Mouse (Mus musculus): Measurements from ENCODE around the gene Elovl1. TPM values are rescaled to one million over a fixed set of nuclear protein-coding genes. Genes with fewer than 3 reads are reported as not detected.

The Elovl1 gene
- 253 and 273 TPM in 2 replicates for polyA plus RNA-seq (2015; fragmentation: Nextera tagmentation; extraction: Ambion mirVana)

DNA sequence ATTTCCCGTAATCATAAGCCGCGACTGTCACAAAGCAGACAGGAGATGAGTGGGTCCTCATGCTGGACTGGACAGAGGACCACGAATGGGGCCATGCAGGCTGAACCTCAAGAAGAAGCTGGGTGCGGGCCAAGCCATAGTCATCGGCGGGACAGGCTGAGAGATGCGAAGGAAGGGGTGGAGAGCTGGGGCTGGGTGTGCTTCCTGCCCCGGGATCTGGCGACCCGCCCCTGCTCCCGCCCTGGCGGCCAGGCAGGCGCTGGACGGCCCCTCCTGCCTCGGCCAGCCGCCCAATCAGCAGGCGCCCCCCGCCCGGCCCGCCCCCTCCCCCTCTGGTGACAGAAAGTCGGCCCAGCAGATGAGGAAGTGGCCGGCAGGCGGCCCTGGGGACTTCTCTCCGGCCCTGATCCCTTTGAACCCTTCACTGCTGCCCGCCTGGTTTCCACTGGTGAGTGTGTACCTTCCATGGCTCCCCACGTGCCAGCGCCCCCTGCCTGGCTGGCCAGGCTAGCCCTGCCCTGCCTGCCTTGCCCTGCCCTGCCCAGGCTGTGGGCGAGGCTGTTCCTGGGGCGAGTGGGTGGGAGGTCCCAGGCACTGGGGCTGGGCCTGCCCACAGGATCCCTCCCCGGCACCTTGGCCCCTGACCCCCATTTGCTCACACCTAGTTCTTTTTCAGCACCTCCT, at the start of gene Elovl1:
Gene Elovl1 (plus strand): TSS at position 326 of the 684 bp plus-strand sequence.
- H3K4me1 ChIP-seq (ENCODE audit: control insufficient read depth, insufficient read depth, low read length), result peaks cover 26% of the 10 kb centered on the region
- H3K9ac ChIP-seq (ENCODE audit: low read depth, low read length), result peak within 1 kb of the TSS; percentile 92
- H3K27ac ChIP-seq (ENCODE audit: low read length), result peak within 1 kb of the TSS; percentile 89
- H3K27me3 ChIP-seq (replicated peaks; ENCODE audit: control insufficient read depth, insufficient read depth, low read length), result no peaks in the 10 kb centered on the region
- WGBS, result under 1% methylated on average over 16 of the region's 31 CpGs
- H3K9me3 ChIP-seq (ENCODE audit: control insufficient read depth, low read length), result no peaks in the 10 kb centered on the region
- H3K4me2 ChIP-seq (ENCODE audit: low read depth, low read length), result peak within 1 kb of the TSS; percentile 83
- peak within 1 kb of the TSS; percentile 72 for H3K4me3 ChIP-seq (ENCODE audit: low read length)
- H3K36me3 ChIP-seq (ENCODE audit: control insufficient read depth, insufficient read depth, low read length), result peaks cover 15% of the 10 kb centered on the region
- peak; percentile 96 for ATAC-seq

- Histone ChIP-seq H3K36me3 (ENCODE audit: control insufficient read depth, insufficient read depth, low read length) (peaks cover 30% of the 10 kb centered on the region), H3K27ac (ENCODE audit: low read length) (no peak overlapping the region), H3K4me2 (ENCODE audit: low read depth, low read length) (no peak overlapping the region), H3K27me3 (replicated peaks; ENCODE audit: control insufficient read depth, insufficient read depth, low read length) (no peaks in the 10 kb centered on the region), H3K9ac (ENCODE audit: low read depth, low read length) (no peak overlapping the region), H3K4me3 (ENCODE audit: low read length) (no peak overlapping the region), H3K4me1 (ENCODE audit: control insufficient read depth, insufficient read depth, low read length) (no peaks in the 10 kb centered on the region), H3K9me3 (ENCODE audit: control insufficient read depth, low read length) (no peaks in the 10 kb centered on the region)
- ATAC-seq, result no peak
- 92% methylated on average over 7 of the region's 7 CpGs for WGBS
Observed at GRCm38 (mm10) chr4:118383271-118383670, 44.6 kb upstream of the Elovl1 start.

- Histone ChIP-seq H3K4me2 (ENCODE audit: low read depth, low read length) (no peak overlapping the region), H3K9ac (ENCODE audit: low read depth, low read length) (no peak overlapping the region), H3K27ac (ENCODE audit: low read length) (no peak overlapping the region), H3K4me1 (ENCODE audit: control insufficient read depth, insufficient read depth, low read length) (no peaks in the 10 kb centered on the region), H3K9me3 (ENCODE audit: control insufficient read depth, low read length) (no peaks in the 10 kb centered on the region), H3K27me3 (replicated peaks; ENCODE audit: control insufficient read depth, insufficient read depth, low read length) (no peaks in the 10 kb centered on the region), H3K36me3 (ENCODE audit: control insufficient read depth, insufficient read depth, low read length) (peaks cover 37% of the 10 kb centered on the region), H3K4me3 (ENCODE audit: low read length) (no peak overlapping the region)
- 92% methylated on average over 8 of the region's 8 CpGs for WGBS
- no peak for ATAC-seq
Observed at GRCm38 (mm10) chr4:118387316-118387715, 40.6 kb upstream of the Elovl1 start.

- WGBS, result 88% methylated on average over 11 of the region's 11 CpGs
- no peak overlapping the region for H3K27ac ChIP-seq (ENCODE audit: low read length)
Observed at GRCm38 (mm10) chr4:118390146-118390545, 37.7 kb upstream of the Elovl1 start.

DNA sequence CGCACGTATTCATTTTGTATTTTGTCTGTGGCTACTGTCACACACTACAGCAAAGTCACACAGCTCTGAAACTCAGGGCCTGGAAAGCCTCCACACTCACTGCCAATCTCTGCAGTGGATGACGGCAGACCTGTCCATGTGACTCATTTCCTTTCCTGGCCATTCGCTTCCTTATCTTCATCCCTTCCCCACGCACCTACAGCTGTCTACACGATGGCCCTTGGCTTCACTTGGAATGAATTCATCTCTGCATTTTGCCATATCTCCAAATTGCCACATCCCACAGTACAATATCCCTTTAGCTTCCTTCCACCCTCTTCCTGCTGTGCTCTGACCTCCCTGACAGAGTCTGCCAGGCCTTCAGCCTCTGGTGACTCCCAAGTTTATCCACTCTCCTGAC, 33.4 kb upstream of the Elovl1 start:
- Histone ChIP-seq H3K4me2 (ENCODE audit: low read depth, low read length) (no peak overlapping the region), H3K4me3 (ENCODE audit: low read length) (no peak overlapping the region), H3K9me3 (ENCODE audit: control insufficient read depth, low read length) (no peaks in the 10 kb centered on the region), H3K27me3 (replicated peaks; ENCODE audit: control insufficient read depth, insufficient read depth, low read length) (no peaks in the 10 kb centered on the region), H3K4me1 (ENCODE audit: control insufficient read depth, insufficient read depth, low read length) (0 out of 2 replicates have a peak, but pooled peaks cover 2% of the 10 kb centered on the region), H3K36me3 (ENCODE audit: control insufficient read depth, insufficient read depth, low read length) (peaks cover 28% of the 10 kb centered on the region), H3K9ac (ENCODE audit: low read depth, low read length) (no peak overlapping the region), H3K27ac (ENCODE audit: low read length) (no peak overlapping the region)
- no peak for ATAC-seq
- WGBS, result 87% methylated on average over 6 of the region's 6 CpGs

More at GRCm38 (mm10) chr4:118390146-118390545, 37.7 kb upstream of the Elovl1 start:
- Histone ChIP-seq H3K9ac (ENCODE audit: low read depth, low read length) (no peak overlapping the region), H3K4me3 (ENCODE audit: low read length) (no peak overlapping the region), H3K36me3 (ENCODE audit: control insufficient read depth, insufficient read depth, low read length) (peaks cover 39% of the 10 kb centered on the region), H3K27me3 (replicated peaks; ENCODE audit: control insufficient read depth, insufficient read depth, low read length) (no peaks in the 10 kb centered on the region), H3K4me1 (ENCODE audit: control insufficient read depth, insufficient read depth, low read length) (no peaks in the 10 kb centered on the region), H3K4me2 (ENCODE audit: low read depth, low read length) (no peak overlapping the region), H3K9me3 (ENCODE audit: control insufficient read depth, low read length) (no peaks in the 10 kb centered on the region)
- no peak for ATAC-seq

- no peaks in the 10 kb centered on the region for H3K9me3 ChIP-seq (ENCODE audit: control insufficient read depth, low read length)
- WGBS, result 85% methylated on average over 4 of the region's 4 CpGs
- H3K9ac ChIP-seq (ENCODE audit: low read depth, low read length), result no peak overlapping the region
- ATAC-seq, result no peak
- H3K27ac ChIP-seq (ENCODE audit: low read length), result no peak overlapping the region
- H3K4me1 ChIP-seq (ENCODE audit: control insufficient read depth, insufficient read depth, low read length), result 0 out of 2 replicates have a peak, but pooled peaks cover 2% of the 10 kb centered on the region
- H3K27me3 ChIP-seq (replicated peaks; ENCODE audit: control insufficient read depth, insufficient read depth, low read length), result no peaks in the 10 kb centered on the region
- H3K36me3 ChIP-seq (ENCODE audit: control insufficient read depth, insufficient read depth, low read length), result peaks cover 23% of the 10 kb centered on the region
- no peak overlapping the region for H3K4me3 ChIP-seq (ENCODE audit: low read length)
- no peak overlapping the region for H3K4me2 ChIP-seq (ENCODE audit: low read depth, low read length)
Observed at GRCm38 (mm10) chr4:118395289-118395688, 32.6 kb upstream of the Elovl1 start.

GRCm38 (mm10) chr4:118396433-118396832, 31.5 kb upstream of the Elovl1 start:
- peaks cover 16% of the 10 kb centered on the region for H3K36me3 ChIP-seq (ENCODE audit: control insufficient read depth, insufficient read depth, low read length)
- H3K4me3 ChIP-seq (ENCODE audit: low read length), result no peak overlapping the region
- no peak overlapping the region for H3K9ac ChIP-seq (ENCODE audit: low read depth, low read length)
- H3K9me3 ChIP-seq (ENCODE audit: control insufficient read depth, low read length), result no peaks in the 10 kb centered on the region
- no peak overlapping the region for H3K4me2 ChIP-seq (ENCODE audit: low read depth, low read length)
- no peak overlapping the region for H3K27ac ChIP-seq (ENCODE audit: low read length)
- 0 out of 2 replicates have a peak, but pooled peaks cover 2% of the 10 kb centered on the region for H3K4me1 ChIP-seq (ENCODE audit: control insufficient read depth, insufficient read depth, low read length)
- 55% methylated on average over 3 of the region's 3 CpGs for WGBS
- no peaks in the 10 kb centered on the region for H3K27me3 ChIP-seq (replicated peaks; ENCODE audit: control insufficient read depth, insufficient read depth, low read length)
- peak; percentile 64 for ATAC-seq

GRCm38 (mm10) chr4:118398400-118398799, 29.5 kb upstream of the Elovl1 start:
- no peaks in the 10 kb centered on the region for H3K9me3 ChIP-seq (ENCODE audit: control insufficient read depth, low read length)
- peaks cover 15% of the 10 kb centered on the region for H3K36me3 ChIP-seq (ENCODE audit: control insufficient read depth, insufficient read depth, low read length)
- H3K4me1 ChIP-seq (ENCODE audit: control insufficient read depth, insufficient read depth, low read length), result 0 out of 2 replicates have a peak, but pooled peaks cover 2% of the 10 kb centered on the region
- 92% methylated on average over 6 of the region's 6 CpGs for WGBS
- H3K4me3 ChIP-seq (ENCODE audit: low read length), result no peak overlapping the region
- H3K9ac ChIP-seq (ENCODE audit: low read depth, low read length), result no peak overlapping the region
- H3K4me2 ChIP-seq (ENCODE audit: low read depth, low read length), result no peak overlapping the region
- ATAC-seq, result no peak
- H3K27ac ChIP-seq (ENCODE audit: low read length), result no peak overlapping the region
- no peaks in the 10 kb centered on the region for H3K27me3 ChIP-seq (replicated peaks; ENCODE audit: control insufficient read depth, insufficient read depth, low read length)

DNA sequence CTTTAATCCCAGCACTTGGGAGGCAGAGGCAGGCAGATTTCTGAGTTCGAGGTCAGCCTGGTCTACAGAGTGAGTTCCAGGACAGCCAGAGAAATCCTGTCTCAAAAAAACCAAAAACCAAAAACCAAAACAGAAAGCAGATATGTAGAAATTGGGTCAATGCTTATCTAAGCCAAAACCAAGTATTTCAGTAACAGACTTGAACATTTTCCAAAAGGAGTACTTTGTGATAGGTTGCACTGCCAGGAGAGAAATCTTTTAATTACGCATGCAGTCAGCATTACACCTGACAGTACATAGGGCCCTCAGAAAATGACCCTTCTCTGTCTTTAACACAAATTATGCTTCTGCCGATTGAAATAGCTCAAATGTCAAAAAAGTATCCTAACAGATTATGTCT, 26.5 kb upstream of the Elovl1 start:
- H3K4me2 ChIP-seq (ENCODE audit: low read depth, low read length), result no peak overlapping the region
- H3K4me3 ChIP-seq (ENCODE audit: low read length), result no peak overlapping the region
- WGBS, result 93% methylated on average over 3 of the region's 3 CpGs
- no peaks in the 10 kb centered on the region for H3K27me3 ChIP-seq (replicated peaks; ENCODE audit: control insufficient read depth, insufficient read depth, low read length)
- no peak overlapping the region for H3K9ac ChIP-seq (ENCODE audit: low read depth, low read length)
- 0 out of 2 replicates have a peak, but pooled peaks cover under 1% of the 10 kb centered on the region for H3K4me1 ChIP-seq (ENCODE audit: control insufficient read depth, insufficient read depth, low read length)
- H3K9me3 ChIP-seq (ENCODE audit: control insufficient read depth, low read length), result no peaks in the 10 kb centered on the region
- ATAC-seq, result no peak
- H3K36me3 ChIP-seq (ENCODE audit: control insufficient read depth, insufficient read depth, low read length), result peaks cover 16% of the 10 kb centered on the region
- H3K27ac ChIP-seq (ENCODE audit: low read length), result no peak overlapping the region
